Mouse (Mus musculus) stomach, embryonic 15.5 days (tissue): ENCODE results near the gene Lyar. TPM values are rescaled to one million over a fixed set of nuclear protein-coding genes. Genes with fewer than 3 reads are reported as not detected.

Experiments
- ATAC-seq: fragments of 200-750 bp; cut with Nextera tagmentation; 2 replicates; pipeline ENCODE4 v1.8.0; 2017; ENCODE audit warnings: low read depth, moderate number of reproducible peaks, moderate TSS enrichment; ENCODE audit not compliant: insufficient read depth, low FRiP score
- H3K27ac ChIP-seq: fragments of 300-500 bp; sonication (generic); 2 replicates; pipeline ENCODE4 v1.5.1; 2015; ENCODE audit warnings: mild to moderate bottlenecking, inconsistent platforms
- H3K27me3 ChIP-seq: fragments of 300-500 bp; sonication (generic); replicated peaks from 2 replicates; pipeline ENCODE4 v1.6.1; 2015; ENCODE audit warnings: inconsistent platforms
- H3K36me3 ChIP-seq: fragments of 300-500 bp; sonication (generic); 2 replicates; pipeline ENCODE4 v1.6.1; 2015; ENCODE audit warnings: inconsistent platforms
- H3K4me1 ChIP-seq: fragments of 300-500 bp; sonication (generic); 2 replicates; pipeline ENCODE4 v1.6.1; 2015; ENCODE audit warnings: inconsistent platforms
- H3K4me2 ChIP-seq: fragments of 300-500 bp; sonication (generic); 2 replicates; pipeline ENCODE4 v1.6.1; 2015; ENCODE audit warnings: mild to moderate bottlenecking, inconsistent platforms
- H3K4me3 ChIP-seq: fragments of 300-500 bp; sonication (generic); replicated peaks from 2 replicates; pipeline ENCODE4 v1.5.1; 2015; ENCODE audit warnings: inconsistent platforms
- H3K9ac ChIP-seq: fragments of 300-500 bp; sonication (generic); 2 replicates; pipeline ENCODE4 v1.6.1; 2015; ENCODE audit warnings: inconsistent platforms
- H3K9me3 ChIP-seq: fragments of 300-500 bp; sonication (generic); 2 replicates; pipeline ENCODE4 v1.6.1; 2016; ENCODE audit warnings: inconsistent platforms
- WGBS: fragments of 180-500 bp; shearing (Covaris S2); methylation state at CpG from one replicate; pipeline ENCODE4 v1.1.7; 2015; 5-methylcytosine and 5-hydroxymethylcytosine counted together
- polyA plus RNA-seq: library from polyadenylated mRNA; unstranded; fragments of >200 nt; fragmentation: Nextera tagmentation; extraction: Ambion mirVana; gene quantifications from 2 replicates; pipeline ENCODE4 v1.2.1, GENCODE M21; 2015

Gene Lyar
- polyA plus RNA-seq, 1 experiment from 2014 or later = 96.6 TPM

DNA sequence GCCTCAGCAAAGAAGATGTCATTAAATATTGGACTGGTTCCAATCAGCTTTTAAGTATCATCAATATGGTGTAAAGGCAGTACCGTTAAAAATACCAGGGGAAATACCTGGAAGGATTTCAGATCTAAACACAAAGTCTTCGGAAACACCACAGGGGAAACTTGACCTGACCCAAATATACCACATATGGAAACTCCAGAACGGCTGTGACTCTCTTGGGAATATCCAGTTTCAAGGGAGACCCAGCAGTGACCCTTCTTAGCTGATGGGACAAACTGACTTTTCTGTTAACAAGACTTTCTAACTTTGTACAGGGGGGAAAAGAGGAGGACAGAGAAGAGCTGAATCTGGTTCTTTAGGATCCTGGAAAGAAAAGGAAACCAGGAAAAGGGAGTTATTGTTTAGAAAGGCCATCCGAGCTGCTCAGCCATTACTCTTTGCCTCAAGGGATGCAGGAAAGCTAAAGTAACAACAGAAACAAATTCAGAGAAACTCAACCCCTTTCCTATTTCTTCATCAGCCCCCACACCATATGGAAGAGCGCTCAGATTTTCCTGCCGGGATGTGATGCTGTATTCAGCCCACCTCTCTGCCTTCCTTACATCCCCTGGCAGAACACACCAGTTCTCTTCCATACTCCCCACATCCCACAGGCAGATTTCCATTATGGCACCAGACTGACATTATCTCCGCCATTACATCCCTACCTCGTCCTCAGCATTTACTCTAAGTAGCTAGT is 37.9 kb downstream of the Lyar start:
- no peak for ATAC-seq
- H3K36me3 ChIP-seq = peaks cover 9% of the 10 kb centered on the region
- H3K9ac ChIP-seq = no peak overlapping the region
- WGBS = 73% methylated on average over 8 of the region's 8 CpGs
- H3K4me3 ChIP-seq = no peak overlapping the region
- H3K4me1 ChIP-seq = peaks cover 5% of the 10 kb centered on the region; the same call in 1 of the 2 replicates
- no peak overlapping the region for H3K4me2 ChIP-seq
- H3K27me3 ChIP-seq = no peaks in the 10 kb centered on the region
- H3K9me3 ChIP-seq = no peaks in the 10 kb centered on the region
- no peak overlapping the region for H3K27ac ChIP-seq

DNA sequence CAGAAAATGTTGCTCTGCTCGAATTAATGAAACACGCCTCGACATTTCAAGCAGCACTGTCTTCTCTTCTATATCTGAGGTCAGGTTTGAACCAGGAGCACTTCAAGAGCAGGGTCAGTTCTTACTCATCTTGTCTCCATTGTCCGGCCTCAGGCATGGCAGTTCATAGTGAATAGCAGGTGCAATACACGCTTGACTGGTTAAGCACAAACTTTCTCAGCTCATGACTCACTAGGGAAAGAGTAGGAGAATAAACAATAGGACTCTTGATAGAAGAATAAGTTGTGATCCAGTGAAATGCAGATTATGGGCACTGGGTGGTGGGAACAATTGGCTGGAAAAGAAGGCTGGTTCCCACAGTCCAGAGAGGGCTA is 38.5 kb downstream of the Lyar start:
- Histone ChIP-seq H3K27me3 (no peaks in the 10 kb centered on the region), H3K4me2 (no peak overlapping the region), H3K36me3 (peaks cover 13% of the 10 kb centered on the region), H3K4me1 (peaks cover 5% of the 10 kb centered on the region; the same call in 1 of the 2 replicates), H3K9me3 (no peaks in the 10 kb centered on the region), H3K9ac (no peak overlapping the region), H3K4me3 (no peak overlapping the region), H3K27ac (no peak overlapping the region)
- 86% methylated on average over 5 of the region's 5 CpGs for WGBS
- ATAC-seq = no peak

- Histone ChIP-seq H3K36me3 (peaks cover 20% of the 10 kb centered on the region), H3K27me3 (no peaks in the 10 kb centered on the region), H3K9me3 (no peaks in the 10 kb centered on the region), H3K4me2 (peak overlapping the region; percentile 80), H3K4me3 (peak overlapping the region; percentile 83), H3K4me1 (peaks cover 5% of the 10 kb centered on the region; the same call in 1 of the 2 replicates), H3K27ac (peak overlapping the region; percentile 91), H3K9ac (peak overlapping the region; percentile 50)
- 41% methylated on average over 9 of the region's 9 CpGs for WGBS
- ATAC-seq = no peak
Observed at GRCm38 (mm10) chr5:38259455-38260106, 39.3 kb downstream of the Lyar start.

DNA sequence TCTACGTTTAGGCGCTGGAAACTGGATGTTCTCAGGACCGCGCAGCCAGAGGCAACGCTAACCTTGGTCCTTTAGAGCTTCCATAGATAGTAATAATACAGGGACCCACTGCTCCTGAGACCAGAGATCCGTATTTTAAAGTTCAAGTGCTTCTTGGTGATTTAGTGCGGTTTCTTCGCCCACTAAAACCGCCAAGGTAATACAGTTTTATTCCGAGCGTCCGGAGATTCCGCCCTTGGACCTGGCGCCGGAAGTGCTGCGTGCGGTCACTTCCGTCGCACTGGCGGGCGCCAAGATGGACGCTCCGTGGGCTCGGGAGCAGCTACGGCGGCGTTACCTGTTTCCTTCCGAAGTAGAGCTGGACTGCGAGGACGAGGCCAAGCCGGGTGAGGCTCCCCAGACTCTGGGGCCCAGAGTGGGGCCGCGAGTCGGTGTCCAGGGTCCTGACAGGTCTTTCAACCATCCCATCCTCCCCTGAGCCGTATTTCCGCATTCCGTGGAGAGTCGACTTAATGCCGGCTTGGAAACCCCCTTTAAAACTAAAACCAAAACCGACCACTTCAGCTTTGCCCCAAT is 39.9 kb downstream of the Lyar start, which contains the start of gene Tmem128:
Gene Tmem128 (plus strand): TSS at position 79 of the 576 bp plus-strand sequence.
- Histone ChIP-seq H3K9me3 (no peaks in the 10 kb centered on the region), H3K36me3 (peaks cover 26% of the 10 kb centered on the region), H3K4me2 (peak within 1 kb of the TSS; percentile 80), H3K9ac (peak within 1 kb of the TSS; percentile 67), H3K4me3 (peak within 1 kb of the TSS; percentile 83), H3K4me1 (peaks cover 5% of the 10 kb centered on the region; the same call in 1 of the 2 replicates), H3K27me3 (no peaks in the 10 kb centered on the region), H3K27ac (peak within 1 kb of the TSS; percentile 91)
- ATAC-seq = peak; percentile 65
- under 1% methylated on average over 40 of the region's 40 CpGs for WGBS

DNA sequence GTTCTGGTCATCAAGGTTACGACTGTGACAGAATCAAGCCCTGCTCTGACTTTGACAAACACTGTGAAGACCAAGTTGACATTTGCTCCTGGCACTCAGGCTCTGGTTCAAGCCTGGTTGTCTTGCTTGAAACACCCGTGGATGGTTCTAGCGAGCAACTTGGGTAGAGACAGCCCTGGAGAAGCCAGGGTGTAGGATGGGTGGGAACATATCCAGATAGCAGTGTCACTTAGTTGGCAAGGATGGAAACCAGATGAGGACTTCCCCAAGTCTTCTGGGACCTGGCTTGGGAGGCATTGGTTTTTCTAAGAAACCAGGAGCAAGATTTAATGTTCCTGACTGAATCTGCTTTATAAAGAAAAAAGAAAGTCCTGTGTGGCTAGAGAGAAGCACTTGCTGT is 50.7 kb downstream of the Lyar start:
- Histone ChIP-seq H3K36me3 (peaks cover 12% of the 10 kb centered on the region), H3K9me3 (no peaks in the 10 kb centered on the region), H3K9ac (no peak overlapping the region), H3K27ac (no peak overlapping the region), H3K4me2 (no peak overlapping the region), H3K27me3 (peaks cover 15% of the 10 kb centered on the region), H3K4me1 (no peaks in the 10 kb centered on the region), H3K4me3 (no peak overlapping the region)
- 87% methylated on average over 3 of the region's 3 CpGs for WGBS
- no peak for ATAC-seq

- no peak overlapping the region for H3K4me2 ChIP-seq
- H3K27ac ChIP-seq = no peak overlapping the region
- peaks cover 2% of the 10 kb centered on the region for H3K36me3 ChIP-seq
- 82% methylated on average over 4 of the region's 4 CpGs for WGBS
- peaks cover 41% of the 10 kb centered on the region for H3K27me3 ChIP-seq
- no peak for ATAC-seq
- H3K4me1 ChIP-seq = peaks cover 10% of the 10 kb centered on the region
- no peak overlapping the region for H3K4me3 ChIP-seq
- no peak overlapping the region for H3K9ac ChIP-seq
- H3K9me3 ChIP-seq = no peaks in the 10 kb centered on the region
Observed at GRCm38 (mm10) chr5:38273831-38274230, 53.6 kb downstream of the Lyar start.

DNA sequence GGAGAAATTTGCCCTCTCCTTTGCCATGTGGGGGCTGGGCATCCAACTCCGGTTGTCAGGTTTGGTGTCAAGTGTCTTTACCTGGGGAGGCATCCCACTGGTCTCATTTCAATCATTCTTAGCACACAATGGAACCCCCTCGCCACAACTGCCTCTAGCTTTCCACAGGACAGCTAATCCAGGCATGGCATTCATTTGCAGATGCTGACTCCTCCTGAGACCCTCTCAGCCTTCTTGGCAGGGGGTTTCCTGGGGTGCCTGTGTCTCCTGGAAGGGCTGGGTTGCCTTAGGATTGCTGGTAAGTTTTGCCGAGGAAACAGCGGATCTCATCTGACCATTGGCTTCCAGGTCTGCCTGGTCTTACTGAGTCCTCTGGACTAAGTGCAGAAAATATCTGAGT is 55.5 kb downstream of the Lyar start, which contains the start of gene Otop1:
Gene Otop1 (plus strand): TSS at position 202 of the 400 bp plus-strand sequence.
- ATAC-seq = no peak
- H3K9me3 ChIP-seq = no peaks in the 10 kb centered on the region
- no peak within 1 kb of the TSS for H3K4me3 ChIP-seq
- H3K4me1 ChIP-seq = peaks cover 10% of the 10 kb centered on the region
- WGBS = 13% methylated on average over 4 of the region's 4 CpGs
- peaks cover 50% of the 10 kb centered on the region for H3K27me3 ChIP-seq
- H3K4me2 ChIP-seq = peak within 1 kb of the TSS; percentile 48; the same call in 1 of the 2 replicates
- H3K9ac ChIP-seq = no peak within 1 kb of the TSS
- H3K27ac ChIP-seq = no peak within 1 kb of the TSS
- H3K36me3 ChIP-seq = no peaks in the 10 kb centered on the region

DNA sequence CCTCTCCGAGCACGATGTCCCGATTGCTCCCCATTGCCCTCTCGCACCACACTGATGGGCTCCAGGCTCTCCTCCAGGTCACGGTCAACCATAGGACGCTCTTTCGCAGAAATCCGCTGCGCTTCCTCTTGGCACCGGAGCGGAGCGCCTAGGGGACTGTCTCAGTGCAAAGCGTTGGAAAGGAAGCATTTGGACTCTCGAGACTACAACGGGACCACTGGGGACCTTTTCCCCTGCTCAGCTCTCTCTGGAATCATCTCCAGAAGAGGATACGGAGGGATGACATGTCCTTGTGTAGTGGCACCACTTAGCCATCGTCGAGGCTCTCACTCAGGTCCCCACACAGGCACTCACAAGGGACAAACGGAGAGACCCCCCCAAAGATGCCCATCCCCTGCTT is 56.2 kb downstream of the Lyar start:
- peaks cover 50% of the 10 kb centered on the region for H3K27me3 ChIP-seq
- no peak overlapping the region for H3K27ac ChIP-seq
- H3K9ac ChIP-seq = no peak overlapping the region
- no peaks in the 10 kb centered on the region for H3K9me3 ChIP-seq
- peaks cover 10% of the 10 kb centered on the region for H3K4me1 ChIP-seq
- 4% methylated on average over 19 of the region's 19 CpGs for WGBS
- H3K36me3 ChIP-seq = no peaks in the 10 kb centered on the region
- no peak overlapping the region for H3K4me3 ChIP-seq
- ATAC-seq = no peak
- H3K4me2 ChIP-seq = no peak overlapping the region

DNA sequence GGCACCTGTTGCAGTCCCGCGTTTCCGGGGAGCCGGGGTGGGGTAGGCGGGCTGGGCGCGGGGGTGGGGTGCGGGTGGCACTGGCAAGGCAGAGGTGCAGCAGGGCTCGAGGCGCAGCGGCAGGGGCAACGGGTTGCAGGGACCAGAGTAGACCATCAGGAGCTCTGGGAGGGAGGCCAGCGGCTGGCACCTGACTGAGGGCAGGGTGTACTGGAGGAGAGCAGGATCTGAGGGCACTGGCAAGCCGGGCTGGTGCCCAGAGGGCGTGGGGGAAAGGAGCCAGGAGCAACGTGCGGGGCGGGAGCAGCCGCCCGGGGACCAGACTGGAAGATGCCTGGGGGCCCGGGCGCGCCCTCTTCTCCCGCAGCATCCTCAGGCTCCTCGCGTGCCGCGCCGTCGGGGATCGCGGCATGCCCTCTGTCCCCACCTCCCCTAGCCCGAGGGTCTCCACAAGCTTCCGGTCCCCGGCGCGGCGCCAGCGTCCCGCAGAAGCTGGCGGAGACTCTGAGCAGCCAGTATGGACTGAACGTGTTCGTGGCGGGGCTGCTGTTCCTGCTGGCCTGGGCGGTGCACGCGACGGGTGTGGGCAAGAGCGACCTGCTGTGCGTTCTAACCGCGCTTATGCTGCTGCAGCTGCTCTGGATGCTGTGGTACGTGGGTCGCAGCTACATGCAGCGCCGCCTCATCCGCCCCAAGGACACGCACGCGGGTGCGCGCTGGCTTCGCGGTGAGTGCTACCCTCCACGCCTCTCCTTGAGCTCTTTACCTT is 57.0 kb downstream of the Lyar start:
- peak overlapping the region; percentile 29 for H3K4me3 ChIP-seq
- peak overlapping the region; percentile 48 for H3K4me2 ChIP-seq
- no peak overlapping the region for H3K9ac ChIP-seq
- H3K9me3 ChIP-seq = no peaks in the 10 kb centered on the region
- H3K36me3 ChIP-seq = no peaks in the 10 kb centered on the region
- WGBS = 3% methylated on average over 62 of the region's 65 CpGs
- H3K27ac ChIP-seq = no peak overlapping the region
- no peak; the same call in 1 of the 2 replicates for ATAC-seq
- peaks cover 50% of the 10 kb centered on the region for H3K27me3 ChIP-seq
- peaks cover 10% of the 10 kb centered on the region for H3K4me1 ChIP-seq

DNA sequence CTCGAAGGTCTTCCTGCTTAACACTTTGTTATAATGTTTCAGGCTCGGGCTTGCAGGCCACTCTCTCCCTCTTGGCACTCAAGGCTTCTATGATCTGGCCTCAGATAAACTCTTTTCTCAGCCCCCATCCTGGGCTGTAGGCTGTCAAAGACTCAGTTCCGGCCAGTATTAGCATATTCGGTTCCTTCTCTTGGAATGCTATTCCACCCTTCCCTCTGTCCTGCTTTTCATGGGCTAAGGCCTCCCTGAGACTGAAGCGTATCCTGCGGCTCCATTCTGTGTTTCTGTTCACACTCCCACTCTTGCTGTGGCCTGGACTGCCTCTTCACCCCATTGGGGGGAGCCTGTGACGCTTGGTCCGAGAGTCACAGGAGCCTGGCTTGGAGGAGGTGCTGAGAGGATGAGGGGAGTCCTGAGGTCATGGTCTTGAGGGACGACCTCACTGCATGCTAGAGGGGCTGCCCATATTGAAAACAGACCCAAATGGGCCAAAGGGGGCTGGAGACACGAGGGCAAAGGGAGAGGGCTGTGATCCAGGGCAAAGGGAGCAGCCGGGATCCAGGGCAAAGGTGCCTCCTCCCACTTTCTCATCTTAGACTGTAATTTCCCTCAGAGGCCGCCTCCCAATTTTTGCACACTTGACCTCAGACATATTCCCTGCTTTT is 57.8 kb downstream of the Lyar start:
- no peak overlapping the region for H3K4me3 ChIP-seq
- H3K36me3 ChIP-seq = no peaks in the 10 kb centered on the region
- no peaks in the 10 kb centered on the region for H3K9me3 ChIP-seq
- peak overlapping the region; percentile 48 for H3K4me2 ChIP-seq
- no peak overlapping the region for H3K27ac ChIP-seq
- no peak for ATAC-seq
- 16% methylated on average over 12 of the region's 12 CpGs for WGBS
- no peak overlapping the region for H3K9ac ChIP-seq
- H3K4me1 ChIP-seq = peaks cover 10% of the 10 kb centered on the region
- peaks cover 50% of the 10 kb centered on the region for H3K27me3 ChIP-seq

- Histone ChIP-seq H3K4me1 (peaks cover 10% of the 10 kb centered on the region), H3K4me3 (no peak overlapping the region), H3K4me2 (no peak overlapping the region), H3K36me3 (no peaks in the 10 kb centered on the region), H3K9me3 (no peaks in the 10 kb centered on the region), H3K27me3 (peaks cover 42% of the 10 kb centered on the region), H3K27ac (no peak overlapping the region), H3K9ac (no peak overlapping the region)
- WGBS = 36% methylated on average over 1 of the region's 1 CpGs
- ATAC-seq = no peak
Observed at GRCm38 (mm10) chr5:38280075-38280474, 59.8 kb downstream of the Lyar start.
